Mouse (Mus musculus): ENCODE data around the gene Tmem151a.

The Tmem151a gene

DNA sequence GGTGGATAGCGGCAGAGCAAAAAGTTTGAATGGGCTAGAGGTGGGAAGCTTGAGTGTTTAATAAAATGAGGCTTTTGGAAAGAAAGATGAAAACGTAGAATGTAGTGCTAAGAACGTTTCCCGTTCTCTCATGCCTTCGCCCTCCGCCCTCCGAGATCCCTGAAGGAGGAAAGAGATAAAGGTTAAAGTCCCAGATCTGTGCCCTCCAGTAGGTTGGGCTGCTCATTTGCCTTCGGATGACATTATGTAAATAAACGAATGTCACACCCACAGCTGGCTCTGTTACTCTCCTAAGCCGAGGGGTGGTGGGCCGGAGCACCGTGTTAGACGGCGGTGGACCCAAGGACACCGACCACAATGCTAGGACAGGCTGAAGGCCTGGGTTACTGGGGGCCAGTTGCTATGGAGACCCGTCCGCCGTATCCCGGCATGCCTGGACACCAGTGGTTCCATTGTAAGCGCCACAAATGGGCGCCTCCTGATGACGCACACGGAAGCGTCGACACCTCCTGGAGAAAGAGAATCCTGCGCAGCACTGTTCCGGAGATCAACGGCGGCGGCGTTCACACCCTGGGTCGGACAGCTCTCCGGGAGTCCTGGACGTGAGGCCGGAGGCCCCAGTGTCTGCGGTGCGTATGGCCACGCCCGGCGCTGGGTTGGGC, 44.3 kb downstream of the Tmem151a start, which contains the start of gene Brms1:
Gene Brms1 (plus strand): TSS at position 493 of the 662 bp plus-strand sequence.
- peak; percentile 93 for DNase-seq (ENCODE audit: low read depth)

DNA sequence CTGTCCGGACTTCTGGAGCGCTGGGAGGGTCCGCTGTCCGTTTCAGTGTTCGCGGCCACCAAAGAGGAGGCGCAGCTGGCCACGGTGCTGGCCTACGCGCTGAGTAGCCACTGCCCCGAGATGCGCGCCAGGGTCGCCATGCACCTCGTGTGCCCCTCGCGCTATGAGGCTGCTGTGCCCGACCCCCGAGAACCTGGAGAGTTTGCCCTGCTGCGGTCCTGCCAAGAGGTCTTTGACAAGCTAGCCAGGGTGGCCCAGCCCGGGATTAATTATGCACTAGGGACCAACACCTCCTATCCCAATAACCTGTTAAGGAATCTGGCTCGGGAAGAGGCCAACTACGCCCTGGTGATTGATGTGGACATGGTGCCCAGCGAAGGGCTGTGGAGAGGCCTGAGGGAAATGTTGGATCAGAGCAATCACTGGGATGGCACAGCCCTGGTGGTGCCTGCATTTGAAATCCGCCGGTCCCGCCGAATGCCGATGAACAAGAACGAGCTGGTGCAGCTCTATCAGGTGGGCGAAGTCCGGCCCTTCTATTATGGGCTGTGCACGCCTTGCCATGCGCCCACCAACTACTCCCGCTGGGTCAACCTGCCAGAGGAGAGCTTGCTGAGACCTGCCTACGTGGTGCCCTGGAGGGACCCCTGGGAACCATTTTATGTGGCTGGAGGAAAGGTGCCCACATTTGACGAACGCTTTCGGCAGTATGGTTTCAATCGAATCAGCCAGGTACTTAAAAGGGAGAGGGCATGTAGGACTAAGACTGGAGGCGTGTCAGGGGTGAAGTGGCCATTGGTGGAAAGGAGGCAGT, 45.8 kb downstream of the Tmem151a start:
- no peak for DNase-seq (ENCODE audit: low read depth)

DNA sequence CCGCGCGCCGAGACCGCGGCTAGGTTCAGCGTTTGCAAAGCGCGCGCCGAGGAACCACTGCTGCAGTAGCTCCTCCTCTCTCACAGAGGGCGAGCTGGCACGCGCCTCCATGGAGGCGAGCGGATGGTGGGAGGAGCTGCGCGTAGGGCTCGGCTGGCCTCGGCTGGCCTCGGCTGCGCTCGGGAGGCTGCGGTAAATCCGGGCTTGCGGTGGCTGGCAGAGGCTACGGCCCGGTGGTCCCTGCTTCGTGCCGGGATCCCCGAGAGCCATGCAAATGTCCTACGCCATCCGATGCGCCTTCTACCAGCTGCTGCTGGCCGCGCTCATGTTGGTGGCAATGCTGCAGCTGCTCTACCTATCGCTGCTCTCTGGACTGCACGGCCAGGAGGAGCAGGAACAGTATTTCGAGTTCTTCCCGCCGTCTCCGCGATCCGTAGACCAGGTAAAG, 46.6 kb downstream of the Tmem151a start, which contains the start of the genes B4gat1 and AC124502.3:
Gene B4gat1 (plus strand): TSS at position 118 of the 448 bp plus-strand sequence.
Gene AC124502.3 (plus strand): TSS at position 183 of the 448 bp plus-strand sequence.
- DNase-seq (ENCODE audit: low read depth), result peak; percentile 77

DNA sequence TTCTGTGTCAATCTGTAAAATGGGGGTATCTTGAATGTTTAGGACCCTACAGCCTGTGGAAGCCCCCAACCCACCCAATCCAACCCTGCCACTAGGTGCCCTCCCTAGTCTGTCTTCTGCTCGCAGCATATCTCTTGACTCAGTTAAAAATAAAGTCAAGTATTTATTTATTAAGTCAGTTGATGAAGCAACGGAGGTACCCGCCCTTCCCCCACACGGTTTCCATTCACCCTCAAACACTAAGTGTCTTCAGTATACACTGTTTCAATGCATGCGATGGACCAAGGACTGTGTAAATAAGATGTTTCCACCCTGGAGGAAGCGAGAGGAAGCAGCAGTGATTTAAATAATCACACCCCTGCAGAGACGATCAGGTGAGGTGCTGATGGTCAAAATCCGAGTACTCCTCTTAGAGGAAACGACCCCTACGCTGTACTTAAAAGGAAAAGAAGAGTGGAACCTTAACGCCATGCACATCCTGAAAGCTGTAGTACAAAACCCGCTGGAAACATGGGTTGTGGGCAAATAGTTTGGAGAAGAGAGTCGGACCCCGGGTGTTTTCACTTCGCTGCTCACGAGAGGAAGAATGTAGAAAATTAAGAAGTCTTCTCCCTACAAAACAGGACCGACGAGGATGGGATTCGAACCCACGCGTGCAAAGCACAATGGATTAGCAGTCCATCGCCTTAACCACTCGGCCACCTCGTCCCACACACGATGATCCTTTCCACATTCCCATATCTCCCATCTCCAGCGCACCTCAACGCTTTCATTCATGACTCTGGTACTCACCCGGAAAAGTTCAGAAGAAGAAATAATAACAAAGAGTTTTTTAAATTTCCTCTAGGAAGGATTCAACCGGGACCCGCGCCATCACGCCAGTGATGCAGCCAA, 47.4 kb downstream of the Tmem151a start:
- DNase-seq (ENCODE audit: low read depth), result peak; percentile 50

DNA sequence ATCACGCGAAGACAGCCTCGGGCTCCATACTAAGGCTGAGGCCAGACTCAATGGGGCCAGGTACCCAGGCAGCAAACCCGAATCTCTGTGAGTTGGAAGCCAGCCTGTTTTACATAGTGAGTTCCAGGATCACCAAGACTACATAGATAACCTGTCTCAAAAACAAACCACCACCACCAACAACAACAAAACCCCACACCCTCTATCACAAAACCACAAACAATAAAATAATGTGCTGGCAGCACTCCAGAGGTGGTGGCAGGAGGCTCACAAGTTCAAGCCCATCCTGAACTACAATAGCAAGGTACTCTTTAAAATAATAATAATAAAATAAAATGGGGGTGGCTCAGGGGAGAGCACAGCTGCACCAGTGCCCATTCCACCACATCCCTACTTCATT, 48.8 kb downstream of the Tmem151a start:
- DNase-seq (ENCODE audit: low read depth), result no peak

DNA sequence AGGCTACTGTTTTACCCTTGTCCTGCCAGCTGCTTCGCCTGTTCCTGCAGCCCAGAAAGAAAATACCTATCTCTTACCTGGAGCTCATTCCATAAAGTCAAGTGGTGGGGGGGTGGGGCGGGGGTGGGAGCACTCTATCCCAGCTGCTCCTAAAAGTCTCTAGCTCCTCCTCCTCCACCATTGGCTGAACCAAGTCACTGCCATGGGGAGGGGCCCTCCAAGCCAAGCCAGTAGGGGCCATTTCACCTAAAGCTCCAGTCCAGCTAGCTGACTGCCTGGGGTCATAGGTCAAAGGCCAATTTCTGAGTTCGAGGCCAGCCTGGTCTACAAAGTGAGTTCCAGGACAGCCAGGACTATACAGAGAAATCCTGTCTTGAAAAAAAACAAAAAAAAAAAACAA, 52.6 kb downstream of the Tmem151a start:
- DNase-seq (ENCODE audit: low read depth), result no peak

DNA sequence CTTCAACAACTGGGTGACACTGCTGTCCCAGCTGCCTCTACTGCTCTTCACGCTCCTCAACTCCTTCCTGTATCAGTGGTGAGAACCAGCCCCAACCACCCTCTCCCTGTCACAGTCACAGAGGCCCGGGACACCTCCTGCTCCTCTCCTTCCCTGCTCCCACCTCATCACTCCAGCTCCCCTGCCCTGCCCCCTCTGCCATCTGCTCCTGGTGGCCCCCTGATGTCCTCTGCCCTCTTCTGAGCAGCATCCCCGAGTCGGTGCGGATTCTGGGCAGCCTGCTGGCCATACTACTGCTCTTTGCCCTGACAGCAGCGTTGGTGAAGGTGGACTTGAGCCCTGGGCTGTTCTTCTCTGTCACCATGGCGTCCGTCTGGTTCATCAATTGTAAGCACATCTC, 59.2 kb downstream of the Tmem151a start:
- no peak for DNase-seq (ENCODE audit: low read depth)

DNA sequence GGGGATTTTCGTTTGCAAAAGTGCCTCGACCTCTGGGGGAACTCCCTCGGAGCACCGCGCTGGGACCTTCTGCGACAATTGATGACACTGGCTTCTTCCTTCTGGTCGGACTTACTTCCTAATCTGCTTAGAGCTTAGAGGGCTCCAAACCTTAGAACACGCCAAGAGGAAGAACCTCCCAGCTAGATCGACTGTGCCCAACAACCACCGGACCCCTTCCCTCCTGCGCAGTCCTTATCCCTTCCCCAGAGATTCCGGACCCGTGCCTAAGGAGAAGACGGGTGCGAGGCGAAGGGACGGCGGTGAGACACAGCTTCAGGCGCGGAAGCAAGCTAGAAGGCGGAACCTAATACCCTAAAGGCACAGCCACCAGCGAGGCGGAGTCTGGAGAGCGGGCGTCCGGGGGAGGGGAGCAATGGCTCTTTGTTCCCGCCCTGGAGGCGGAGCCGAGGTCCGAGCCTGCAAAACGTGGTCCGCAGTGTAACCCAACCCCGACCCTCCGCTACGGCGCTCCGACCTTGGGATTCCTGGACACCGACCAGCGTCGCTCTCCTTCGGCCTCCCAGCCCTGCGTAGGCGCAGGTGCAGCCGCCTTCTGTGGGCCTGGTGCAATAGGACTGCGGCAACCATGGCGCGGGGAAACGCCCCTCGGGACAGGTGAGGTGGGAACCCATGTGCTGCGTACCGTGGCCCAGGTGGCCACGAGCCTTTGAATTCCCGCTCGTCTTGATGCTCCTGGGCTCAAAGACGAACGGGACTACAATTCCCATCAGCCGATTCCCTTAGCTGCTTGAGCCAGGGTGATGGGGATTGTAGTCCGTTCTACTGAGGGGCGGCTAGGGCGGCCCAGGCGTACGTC, 61.5 kb downstream of the Tmem151a start, which contains the start of gene Slc29a2:
Gene Slc29a2 (plus strand): TSS at position 240 of the 859 bp plus-strand sequence.
- DNase-seq (ENCODE audit: low read depth), result peak; percentile 84

DNA sequence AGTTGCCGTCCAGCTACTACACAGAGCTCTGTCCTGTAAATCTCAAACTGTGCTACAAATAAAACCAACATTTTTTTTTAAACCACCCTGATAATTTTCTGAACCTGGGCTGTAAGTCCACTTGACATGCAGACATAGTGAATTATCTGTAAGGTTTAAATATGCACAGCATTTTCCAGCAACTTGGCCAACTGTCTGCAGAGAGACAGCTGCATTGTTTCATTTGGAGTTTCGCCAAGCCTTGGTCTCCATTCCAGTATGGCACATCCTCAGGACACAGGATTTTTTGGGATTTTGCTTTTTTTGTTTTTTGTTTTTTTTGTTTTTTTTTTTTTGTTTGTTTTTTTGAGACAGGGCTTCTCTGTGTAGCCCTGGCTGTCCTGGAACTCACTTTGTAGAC, 63.9 kb downstream of the Tmem151a start:
- no peak for DNase-seq (ENCODE audit: low read depth)
